Mouse (Mus musculus) hindbrain, embryonic 14.5 days (tissue): Measurements from ENCODE around the gene Slc25a29. TPM values are rescaled to one million over a fixed set of nuclear protein-coding genes. Genes with fewer than 3 reads are reported as not detected.

Experiments used
- ATAC-seq: fragments of 200-750 bp; cut with Nextera tagmentation; 2 replicates; pipeline ENCODE4 v1.8.0; 2017; ENCODE audit warnings: moderate number of reproducible peaks, mild to moderate bottlenecking, moderate TSS enrichment, moderate library complexity; ENCODE audit not compliant: low FRiP score
- DNase-seq: peaks from one replicate; pipeline ENCODE4 v3.0.0-alpha.2; 2015; ENCODE audit warnings: low spot score
- H3K27ac ChIP-seq: fragments of 300-500 bp; sonication (generic); 2 replicates; pipeline ENCODE4 v1.5.1; 2014; ENCODE audit warnings: mild to moderate bottlenecking, moderate library complexity
- H3K27me3 ChIP-seq: fragments of 300-500 bp; sonication (generic); 2 replicates; pipeline ENCODE4 v1.6.1; 2014; ENCODE audit warnings: mild to moderate bottlenecking, low read length, mixed read lengths; ENCODE audit not compliant: control insufficient read depth, insufficient read depth
- H3K36me3 ChIP-seq: fragments of 300-500 bp; sonication (generic); replicated peaks from 2 replicates; pipeline ENCODE4 v1.6.1; 2014; ENCODE audit not compliant: control insufficient read depth, insufficient read depth
- H3K4me1 ChIP-seq: fragments of 300-500 bp; sonication (generic); replicated peaks from 2 replicates; pipeline ENCODE4 v1.6.1; 2014; ENCODE audit warnings: antibody characterized with exemption, low read length, mixed read lengths; ENCODE audit not compliant: control insufficient read depth, insufficient read depth
- H3K4me2 ChIP-seq: fragments of 300-500 bp; sonication (generic); replicated peaks from 2 replicates; pipeline ENCODE4 v1.6.1; 2014; ENCODE audit warnings: mild to moderate bottlenecking, moderate library complexity
- H3K4me3 ChIP-seq: fragments of 300-500 bp; sonication (generic); replicated peaks from 2 replicates; pipeline ENCODE4 v1.5.1; 2014; ENCODE audit warnings: mild to moderate bottlenecking, low read length
- H3K9ac ChIP-seq: fragments of 300-500 bp; sonication (generic); 2 replicates; pipeline ENCODE4 v1.6.1; 2014
- H3K9me3 ChIP-seq: fragments of 300-500 bp; sonication (generic); 2 replicates; pipeline ENCODE4 v1.6.1; 2016; ENCODE audit warnings: low read length; ENCODE audit not compliant: control insufficient read depth
- whole genome bisulfite sequencing: fragments of 180-500 bp; shearing (Covaris S2); extraction: QIAGEN DNeasy Blood & Tissue Kit; methylation state at CpG from one replicate; pipeline ENCODE4 v1.1.7; 2014; 5-methylcytosine and 5-hydroxymethylcytosine counted together
- polyA plus RNA-seq: library from polyadenylated mRNA; unstranded; fragments of >200 nt; fragmentation: Nextera tagmentation; extraction: Ambion mirVana; gene quantifications from 2 replicates; pipeline ENCODE4 v1.2.1, GENCODE M21; 2014

Slc25a29 gene
- polyA plus RNA-seq, 1 experiment from 2014 or later: 19.7 TPM

GRCm38 (mm10) chr12:108842663-108843062, 7.0 kb upstream of the Slc25a29 start:
- WGBS: 87% methylated on average over 7 of the region's 7 CpGs
- Histone ChIP-seq H3K36me3 (peaks cover 41% of the 10 kb centered on the region), H3K4me2 (no peak overlapping the region), H3K27ac (no peak overlapping the region), H3K27me3 (no peaks in the 10 kb centered on the region), H3K4me3 (no peak overlapping the region), H3K9ac (no peak overlapping the region), H3K9me3 (no peaks in the 10 kb centered on the region), H3K4me1 (peaks cover 7% of the 10 kb centered on the region)
- no peak for DNase-seq
- no peak for ATAC-seq

GRCm38 (mm10) chr12:108841181-108841580, 5.5 kb upstream of the Slc25a29 start:
- ATAC-seq (no peak), DNase-seq (no peak)
- Histone ChIP-seq H3K4me3 (no peak overlapping the region), H3K9ac (no peak overlapping the region), H3K36me3 (peaks cover 41% of the 10 kb centered on the region), H3K9me3 (no peaks in the 10 kb centered on the region), H3K27ac (no peak overlapping the region), H3K4me2 (no peak overlapping the region), H3K4me1 (peaks cover 22% of the 10 kb centered on the region), H3K27me3 (no peaks in the 10 kb centered on the region)
- 90% methylated on average over 6 of the region's 6 CpGs for WGBS

GRCm38 (mm10) chr12:108836722-108837121, 1.0 kb upstream of the Slc25a29 start:
- peaks cover 43% of the 10 kb centered on the region for H3K4me1 ChIP-seq

GRCm38 (mm10) chr12:108835208-108835839, 359 bp downstream of the Slc25a29 start:
- ATAC-seq (peak; percentile 12), DNase-seq (no peak)
- peak overlapping the region; percentile 72 for H3K9ac ChIP-seq
- peaks cover 43% of the 10 kb centered on the region for H3K4me1 ChIP-seq
- H3K9me3 ChIP-seq: no peaks in the 10 kb centered on the region
- H3K4me2 ChIP-seq: peak overlapping the region; percentile 88
- H3K36me3 ChIP-seq: no peaks in the 10 kb centered on the region
- H3K27ac ChIP-seq: 0 out of 2 replicates have a peak overlapping the region, but pooled peaks have one; percentile 61
- WGBS: under 1% methylated on average over 51 of the region's 51 CpGs
- H3K4me3 ChIP-seq: peak overlapping the region; percentile 66
- H3K27me3 ChIP-seq: no peaks in the 10 kb centered on the region

More at GRCm38 (mm10) chr12:108836722-108837121, 1.0 kb upstream of the Slc25a29 start:
- Histone ChIP-seq H3K9me3 (no peaks in the 10 kb centered on the region), H3K27ac (no peak overlapping the region), H3K4me2 (peak overlapping the region; percentile 88), H3K36me3 (peaks cover 12% of the 10 kb centered on the region), H3K4me3 (peak overlapping the region; percentile 66), H3K27me3 (no peaks in the 10 kb centered on the region), H3K9ac (peak overlapping the region; percentile 68)
- 55% methylated on average over 7 of the region's 7 CpGs for WGBS
- no peak for DNase-seq
- no peak for ATAC-seq

- Histone ChIP-seq H3K4me2 (peak overlapping the region; percentile 88), H3K27ac (no peak overlapping the region), H3K9ac (peak overlapping the region; percentile 72), H3K4me1 (peaks cover 43% of the 10 kb centered on the region), H3K9me3 (no peaks in the 10 kb centered on the region), H3K36me3 (no peaks in the 10 kb centered on the region), H3K4me3 (peak overlapping the region; percentile 66), H3K27me3 (no peaks in the 10 kb centered on the region)
- WGBS: 51% methylated on average over 5 of the region's 5 CpGs
- DNase-seq (no peak), ATAC-seq (no peak)
These were observed 897 bp downstream of the Slc25a29 start for GRCm38 (mm10) chr12:108834786-108835185.

- Histone ChIP-seq H3K27ac (no peak overlapping the region), H3K4me1 (peaks cover 43% of the 10 kb centered on the region), H3K4me2 (peak overlapping the region; percentile 88), H3K27me3 (no peaks in the 10 kb centered on the region), H3K9ac (peak overlapping the region; percentile 72; the same call in 1 of the 2 replicates), H3K9me3 (no peaks in the 10 kb centered on the region), H3K4me3 (peak overlapping the region; percentile 66), H3K36me3 (no peaks in the 10 kb centered on the region)
- no peak for ATAC-seq
- WGBS: 79% methylated on average over 3 of the region's 3 CpGs
- DNase-seq: no peak
These were observed 1.3 kb downstream of the Slc25a29 start for GRCm38 (mm10) chr12:108834337-108834736.

GRCm38 (mm10) chr12:108833408-108833807, 2.3 kb downstream of the Slc25a29 start:
- no peak for DNase-seq
- 87% methylated on average over 3 of the region's 3 CpGs for WGBS
- peaks cover 43% of the 10 kb centered on the region for H3K4me1 ChIP-seq

GRCm38 (mm10) chr12:108832851-108833250, 2.8 kb downstream of the Slc25a29 start:
- DNase-seq (no peak), ATAC-seq (no peak)
- Histone ChIP-seq H3K9me3 (no peaks in the 10 kb centered on the region), H3K36me3 (no peaks in the 10 kb centered on the region), H3K27me3 (no peaks in the 10 kb centered on the region), H3K27ac (no peak overlapping the region), H3K4me3 (no peak overlapping the region), H3K4me1 (peaks cover 38% of the 10 kb centered on the region), H3K4me2 (no peak overlapping the region), H3K9ac (no peak overlapping the region)
- 87% methylated on average over 8 of the region's 8 CpGs for WGBS

More at GRCm38 (mm10) chr12:108833408-108833807, 2.3 kb downstream of the Slc25a29 start:
- H3K9me3 ChIP-seq: no peaks in the 10 kb centered on the region
- H3K4me2 ChIP-seq: no peak overlapping the region
- H3K9ac ChIP-seq: no peak overlapping the region
- no peaks in the 10 kb centered on the region for H3K27me3 ChIP-seq
- H3K4me3 ChIP-seq: no peak overlapping the region
- no peak for ATAC-seq
- no peaks in the 10 kb centered on the region for H3K36me3 ChIP-seq
- H3K27ac ChIP-seq: no peak overlapping the region

GRCm38 (mm10) chr12:108831966-108832643, 3.6 kb downstream of the Slc25a29 start:
- 0 out of 2 replicates have a peak, but pooled peaks cover 2% of the 10 kb centered on the region for H3K36me3 ChIP-seq
- no peak overlapping the region for H3K4me2 ChIP-seq
- 59% methylated on average over 9 of the region's 9 CpGs for WGBS
- H3K4me1 ChIP-seq: peaks cover 30% of the 10 kb centered on the region
- H3K27ac ChIP-seq: no peak overlapping the region
- H3K9ac ChIP-seq: no peak overlapping the region
- ATAC-seq (no peak), DNase-seq (no peak)
- no peaks in the 10 kb centered on the region for H3K9me3 ChIP-seq
- no peaks in the 10 kb centered on the region for H3K27me3 ChIP-seq
- H3K4me3 ChIP-seq: no peak overlapping the region
